Mouse (Mus musculus) kidney, postnatal 0 days (tissue): ENCODE results near the gene Atp5d. TPM values are rescaled to one million over a fixed set of nuclear protein-coding genes. Genes with fewer than 3 reads are reported as not detected.

ENCODE experiments used
- ATAC-seq: fragments of 200-750 bp; cut with Nextera tagmentation; replicated peaks from 2 replicates; pipeline ENCODE4 v1.8.0; 2017; ENCODE audit warnings: low read depth, moderate number of reproducible peaks, moderate TSS enrichment, moderate library complexity; ENCODE audit not compliant: low FRiP score
- DNase-seq: peaks from one replicate; pipeline ENCODE4 v3.0.0-alpha.2; 2016; ENCODE audit warnings: low spot score
- H3K27ac ChIP-seq: fragments of 300-500 bp; sonication (generic); 2 replicates; pipeline ENCODE4 v1.5.1; 2014; ENCODE audit warnings: mild to moderate bottlenecking
- H3K27me3 ChIP-seq: fragments of 300-500 bp; sonication (generic); 2 replicates; pipeline ENCODE4 v1.6.1; 2014; ENCODE audit warnings: low read length, mixed read lengths; ENCODE audit not compliant: insufficient read depth
- H3K36me3 ChIP-seq: fragments of 300-500 bp; sonication (generic); 2 replicates; pipeline ENCODE4 v1.6.1; 2014; ENCODE audit warnings: low read length, mixed read lengths; ENCODE audit not compliant: insufficient read depth
- H3K4me1 ChIP-seq: fragments of 300-500 bp; sonication (generic); replicated peaks from 2 replicates; pipeline ENCODE4 v1.6.1; 2014; ENCODE audit warnings: antibody characterized with exemption, low read length, mixed read lengths; ENCODE audit not compliant: insufficient read depth
- H3K4me2 ChIP-seq: fragments of 300-500 bp; sonication (generic); 2 replicates; pipeline ENCODE4 v1.6.1; 2014; ENCODE audit warnings: mild to moderate bottlenecking, low read length, moderate library complexity, mixed read lengths
- H3K4me3 ChIP-seq: fragments of 300-500 bp; sonication (generic); replicated peaks from 2 replicates; pipeline ENCODE4 v1.5.1; 2014; ENCODE audit warnings: low read depth, low read length
- H3K9ac ChIP-seq: fragments of 300-500 bp; sonication (generic); 2 replicates; pipeline ENCODE4 v1.6.1; 2014; ENCODE audit warnings: low read depth, low read length
- H3K9me3 ChIP-seq: fragments of 300-500 bp; sonication (generic); replicated peaks from 2 replicates; pipeline ENCODE4 v1.6.1; 2016; ENCODE audit warnings: low read length, inconsistent platforms, mixed read lengths
- CTCF ChIP-seq: IDR thresholded peaks from 2 replicates; pipeline ENCODE4 v1.5.1; 2016; ENCODE audit warnings: antibody characterized with exemption, low read depth, mild to moderate bottlenecking, moderate library complexity
- WGBS: fragments of 180-500 bp; shearing (Covaris S2); extraction: QIAGEN DNeasy Blood & Tissue Kit; methylation state at CpG from one replicate; pipeline ENCODE4 v1.1.7; 2014; 5-methylcytosine and 5-hydroxymethylcytosine counted together
- polyA plus RNA-seq: library from polyadenylated mRNA; unstranded; fragments of >200 nt; fragmentation: Nextera tagmentation; extraction: Ambion mirVana; gene quantifications from 2 replicates; pipeline ENCODE4 v1.2.1, GENCODE M21; 2015

Gene Atp5d
- polyA plus RNA-seq, 1 experiment from 2014 or later: 936 TPM

DNA sequence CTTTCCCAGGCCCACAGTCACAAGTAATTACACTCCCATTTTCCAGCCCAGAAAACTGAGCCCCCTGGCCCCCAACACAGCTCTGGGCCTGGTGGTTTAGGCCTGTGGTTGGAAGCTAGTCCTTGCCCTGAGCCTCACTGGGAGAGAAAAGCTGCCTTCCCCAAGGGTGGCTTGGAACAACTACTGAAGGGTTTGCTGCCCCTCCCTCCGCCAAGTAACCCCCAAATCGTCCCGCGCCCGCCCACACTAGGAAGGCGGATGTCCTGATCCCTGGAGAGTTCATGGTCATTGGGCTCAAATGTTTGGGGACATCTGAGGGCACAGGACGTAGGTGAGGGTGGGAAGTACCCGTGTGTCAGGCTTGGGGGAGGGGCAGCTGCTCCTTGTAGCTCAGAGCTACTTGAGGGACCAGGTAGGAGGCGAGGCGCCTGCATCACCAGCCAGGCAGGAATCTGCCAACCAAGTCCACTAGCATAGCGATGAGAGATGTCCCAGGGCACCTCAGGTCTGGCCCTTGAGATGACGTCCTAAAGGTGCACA lies 20.7 kb downstream of the Atp5d start:
- DNase-seq: peak; percentile 68
- no peak for TF ChIP-seq CTCF

DNA sequence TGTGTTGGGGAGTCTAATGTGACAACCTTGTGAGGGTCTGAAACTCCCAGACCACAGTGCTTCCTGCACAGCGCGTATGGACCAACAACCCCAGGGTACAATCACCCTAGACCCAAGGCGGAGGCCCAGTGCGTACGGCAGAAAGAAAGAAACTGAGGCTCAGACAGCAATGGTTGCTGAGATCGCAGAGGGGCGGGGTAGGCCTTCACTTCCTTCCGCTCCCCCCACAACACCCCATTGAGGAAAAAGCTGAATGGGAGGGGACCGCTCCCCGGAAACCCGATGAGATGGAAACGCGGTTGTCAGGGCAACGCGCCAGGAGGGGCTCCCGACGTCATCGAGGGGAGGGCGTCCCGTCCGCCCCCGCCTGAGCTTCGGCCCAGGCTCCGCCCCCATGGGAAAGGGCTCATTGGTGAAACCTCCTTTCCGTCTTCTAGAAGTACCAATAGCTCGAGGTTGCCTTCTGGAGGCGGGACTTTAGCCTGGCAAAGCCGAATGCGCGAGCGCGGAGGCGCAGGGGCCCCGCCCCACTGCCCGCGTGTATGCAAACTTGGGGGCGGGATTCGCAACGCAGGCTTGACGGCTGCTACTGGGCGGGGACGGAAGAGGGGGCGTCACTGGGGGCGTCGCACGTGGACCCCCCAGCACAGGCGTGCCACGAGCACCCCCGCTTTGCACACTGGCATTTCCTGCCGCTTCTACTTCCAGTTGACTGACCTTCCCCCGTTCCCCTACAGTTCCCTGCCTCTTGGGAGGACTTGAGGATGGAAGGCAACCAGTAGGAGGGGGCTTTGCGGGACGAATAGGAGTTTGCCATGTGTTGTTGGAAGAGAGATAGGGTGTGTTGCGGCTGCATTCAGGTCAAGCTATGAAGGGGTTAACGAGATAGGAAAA lies 21.4 kb downstream of the Atp5d start:
- peaks cover 19% of the 10 kb centered on the region for H3K36me3 ChIP-seq
- peak overlapping the region; percentile 98 for H3K27ac ChIP-seq
- ATAC-seq (peak; percentile 65), DNase-seq (peak; percentile 99)
- H3K9me3 ChIP-seq: no peaks in the 10 kb centered on the region
- peak overlapping the region; percentile 37 for H3K4me3 ChIP-seq
- peaks cover 81% of the 10 kb centered on the region for H3K4me1 ChIP-seq
- no peak for TF ChIP-seq CTCF
- WGBS: 2% methylated on average over 53 of the region's 55 CpGs
- peak overlapping the region; percentile 67 for H3K4me2 ChIP-seq
- no peaks in the 10 kb centered on the region for H3K27me3 ChIP-seq
- 0 out of 2 replicates have a peak overlapping the region, but pooled peaks have one; percentile 18 for H3K9ac ChIP-seq

More for the DNA sequence above, 20.7 kb downstream of the Atp5d start:
- peaks cover 26% of the 10 kb centered on the region for H3K36me3 ChIP-seq
- peak overlapping the region; percentile 14; the same call in 1 of the 2 replicates for H3K4me3 ChIP-seq
- no peaks in the 10 kb centered on the region for H3K9me3 ChIP-seq
- ATAC-seq: peak; percentile 2; the same call in 1 of the 2 replicates
- peak overlapping the region; percentile 18; the same call in 1 of the 2 replicates for H3K9ac ChIP-seq
- H3K27me3 ChIP-seq: no peaks in the 10 kb centered on the region
- H3K4me2 ChIP-seq: peak overlapping the region; percentile 67
- peaks cover 82% of the 10 kb centered on the region for H3K4me1 ChIP-seq
- H3K27ac ChIP-seq: peak overlapping the region; percentile 98
- 4% methylated on average over 12 of the region's 12 CpGs for WGBS

DNA sequence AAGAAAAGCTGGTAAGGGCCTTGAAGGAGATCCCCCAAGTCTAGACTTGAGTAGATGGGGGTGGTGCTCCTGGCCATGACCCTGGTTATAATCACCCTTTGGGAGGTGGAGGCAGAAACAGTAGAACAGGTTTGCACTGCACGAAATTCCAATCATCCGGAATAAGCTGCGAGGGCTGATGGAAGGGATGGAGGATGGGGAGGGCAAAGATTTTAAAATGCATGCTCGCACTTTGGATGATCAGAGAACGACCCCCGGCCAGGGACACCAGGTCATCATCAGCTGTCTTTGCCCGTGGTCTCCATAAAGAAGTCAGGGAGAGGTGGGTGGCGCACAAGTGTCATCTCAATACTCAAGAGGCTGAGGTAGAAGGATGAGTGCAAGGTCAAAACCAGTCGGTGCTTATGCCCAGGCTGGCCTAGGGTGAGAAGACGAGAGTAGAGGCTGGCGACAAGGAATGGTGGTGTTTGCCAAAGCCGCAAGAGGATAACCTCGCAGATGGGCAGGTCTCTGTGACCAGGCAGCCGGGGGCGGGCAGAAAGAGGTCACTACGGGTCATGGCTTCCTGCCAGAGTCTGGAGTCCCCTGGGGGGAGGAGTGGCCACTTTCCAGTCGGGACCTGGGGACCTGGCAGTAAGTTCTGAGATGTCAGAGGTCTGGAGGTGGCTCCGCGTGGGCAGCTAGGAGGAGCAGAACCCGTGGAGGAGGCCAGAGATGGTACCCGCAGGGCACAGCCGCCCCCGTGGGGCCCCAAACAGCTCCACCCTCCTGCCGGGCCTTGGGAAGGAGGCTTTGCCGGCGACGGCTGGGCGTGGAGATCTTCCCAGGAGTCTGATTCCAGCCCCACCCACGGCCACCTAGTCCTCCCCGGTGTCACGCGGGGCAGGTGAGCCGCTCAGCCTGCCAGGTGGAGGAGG lies 22.3 kb downstream of the Atp5d start:
- Histone ChIP-seq H3K4me2 (peak overlapping the region; percentile 67), H3K4me1 (peaks cover 74% of the 10 kb centered on the region), H3K36me3 (peaks cover 10% of the 10 kb centered on the region), H3K4me3 (peak overlapping the region; percentile 37), H3K27ac (peak overlapping the region; percentile 98), H3K9me3 (no peaks in the 10 kb centered on the region), H3K9ac (peak overlapping the region; percentile 61), H3K27me3 (no peaks in the 10 kb centered on the region)
- DNase-seq (peak; percentile 91), ATAC-seq (peak; percentile 8)
- 0 out of 2 replicates have a peak, but pooled peaks have one; percentile 9 for TF ChIP-seq CTCF
- WGBS: under 1% methylated on average over 29 of the region's 33 CpGs

DNA sequence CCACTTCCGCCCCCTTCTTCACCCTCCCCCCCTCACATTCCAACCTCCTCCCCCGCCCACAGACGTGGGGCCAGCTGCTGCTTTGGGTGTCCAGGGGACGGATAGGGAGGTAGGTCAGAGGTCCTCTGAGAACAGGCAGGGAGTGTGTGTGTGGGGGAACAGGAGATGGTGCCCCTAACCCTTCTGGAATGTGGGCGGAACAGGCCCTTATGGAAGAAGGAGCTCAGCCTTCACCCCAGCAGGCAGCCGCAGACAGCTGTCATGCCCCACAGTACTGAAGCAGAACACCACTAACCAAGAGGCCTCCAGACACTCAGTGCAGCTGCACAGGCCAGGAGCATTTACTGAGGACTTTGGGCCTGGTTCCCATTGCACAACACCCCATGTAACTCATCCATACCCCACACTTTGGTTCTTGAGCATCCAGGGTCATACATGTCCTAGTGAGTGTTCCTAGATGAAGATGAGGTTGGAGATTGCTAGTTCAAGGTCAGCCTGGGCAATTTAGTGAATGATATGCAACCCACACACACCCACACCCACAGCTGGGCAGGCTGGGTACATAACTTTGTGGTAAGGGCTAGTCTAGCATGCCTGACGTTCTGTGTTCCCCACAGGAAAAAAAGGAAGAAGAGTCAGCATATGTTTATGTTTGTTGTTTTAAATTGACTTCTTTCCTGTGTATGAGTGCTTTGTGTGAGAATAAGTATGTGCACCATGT lies 23.2 kb downstream of the Atp5d start:
- Histone ChIP-seq H3K9ac (peak overlapping the region; percentile 61), H3K4me2 (peak overlapping the region; percentile 67), H3K36me3 (peaks cover under 1% of the 10 kb centered on the region), H3K4me3 (peak overlapping the region; percentile 37), H3K9me3 (no peaks in the 10 kb centered on the region), H3K27me3 (no peaks in the 10 kb centered on the region), H3K27ac (peak overlapping the region; percentile 98), H3K4me1 (peaks cover 69% of the 10 kb centered on the region)
- TF ChIP-seq CTCF: no peak
- DNase-seq: peak; percentile 96
- peak; percentile 21 for ATAC-seq
- WGBS: 8% methylated on average over 7 of the region's 7 CpGs

- TF ChIP-seq CTCF: no peak
- 58% methylated on average over 3 of the region's 3 CpGs for WGBS
- peak overlapping the region; percentile 67; the same call in 1 of the 2 replicates for H3K4me2 ChIP-seq
- peak overlapping the region; percentile 98 for H3K27ac ChIP-seq
- no peaks in the 10 kb centered on the region for H3K27me3 ChIP-seq
- H3K9ac ChIP-seq: 0 out of 2 replicates have a peak overlapping the region, but pooled peaks have one; percentile 23
- ATAC-seq: no peak
- no peak for DNase-seq
- no peaks in the 10 kb centered on the region for H3K9me3 ChIP-seq
- H3K4me1 ChIP-seq: peaks cover 68% of the 10 kb centered on the region
- H3K36me3 ChIP-seq: no peaks in the 10 kb centered on the region
- H3K4me3 ChIP-seq: no peak overlapping the region
Measured at GRCm38 (mm10) chr10:80162243-80162608, 23.8 kb downstream of the Atp5d start.
